Mouse (Mus musculus) small intestine, adult 2 months (tissue): Measurements from ENCODE around the gene H1foo.

Experiments used
- CTCF ChIP-seq: fragments of 200-500 bp; IDR thresholded peaks from 2 replicates; pipeline ENCODE4 v1.5.1; 2012; ENCODE audit warnings: low read depth, mild to moderate bottlenecking, control low read depth, inconsistent platforms, low read length, moderate library complexity, mixed read lengths; ENCODE audit not compliant: insufficient replicate concordance, insufficient read length; ENCODE audit errors: extremely low read depth
- POLR2A ChIP-seq: fragments of 200-500 bp; IDR thresholded peaks from 2 replicates; pipeline ENCODE4 v1.6.1; 2012; ENCODE audit warnings: low read depth, mild to moderate bottlenecking, control low read depth, inconsistent platforms, low read length, moderate library complexity

GRCm38 (mm10) chr6:115901489-115901931, 43.2 kb upstream of the H1foo start:
- TF ChIP-seq CTCF = no peak
- no peak for TF ChIP-seq POLR2A
